Mouse (Mus musculus): ENCODE results near the gene Tex33. TPM values are rescaled to one million over a fixed set of nuclear protein-coding genes. Genes with fewer than 3 reads are reported as not detected.

Gene Tex33
- polyA plus RNA-seq (2021): not detected

DNA sequence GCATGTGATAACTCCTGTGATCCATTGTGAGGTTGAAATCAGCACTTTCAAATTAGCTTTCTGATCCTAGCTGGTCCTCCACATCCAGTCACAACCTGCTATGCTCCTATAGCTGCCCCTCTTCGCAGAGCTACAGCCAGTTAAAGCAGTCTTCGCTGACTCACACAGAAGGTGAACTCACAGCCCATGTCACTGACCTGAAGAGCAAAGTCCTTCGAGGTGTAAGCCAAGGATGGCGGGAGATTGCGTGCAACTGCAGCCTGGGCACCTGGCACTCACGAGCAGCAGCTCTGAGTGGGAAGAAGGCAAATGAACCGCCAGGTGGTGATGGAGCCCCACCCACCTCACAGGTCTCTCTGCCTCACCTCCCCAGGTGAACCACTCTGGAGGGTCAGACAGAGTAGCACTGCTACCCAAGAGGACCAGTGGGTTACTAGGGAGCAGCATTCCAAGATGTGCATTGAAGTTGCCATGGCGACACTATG lies at the start of gene Tex33:
TSS of gene Tex33 (minus strand) at position 435 of the 485 bp plus-strand sequence.
- ChIA-PET POLR2A (no interaction called here), CTCF (interaction anchor here (1.1 kb wide), 1 partner anchor 24 kb away, joined by 3 read pairs; no protein-coding TSS in a partner anchor)
- DNase-seq (ENCODE audit: low read depth, low spot score): no peak
- no peaks in the 10 kb centered on the region for H3K27me3 ChIP-seq
- ATAC-seq: no peak
- TF ChIP-seq CTCF (IDR thresholded peaks at IDR 0.05): no peak
- in situ Hi-C loops (cut with MboI; ENCODE audit: low pct_unique_long_range_greater_than_20kb): no loop called here

DNA sequence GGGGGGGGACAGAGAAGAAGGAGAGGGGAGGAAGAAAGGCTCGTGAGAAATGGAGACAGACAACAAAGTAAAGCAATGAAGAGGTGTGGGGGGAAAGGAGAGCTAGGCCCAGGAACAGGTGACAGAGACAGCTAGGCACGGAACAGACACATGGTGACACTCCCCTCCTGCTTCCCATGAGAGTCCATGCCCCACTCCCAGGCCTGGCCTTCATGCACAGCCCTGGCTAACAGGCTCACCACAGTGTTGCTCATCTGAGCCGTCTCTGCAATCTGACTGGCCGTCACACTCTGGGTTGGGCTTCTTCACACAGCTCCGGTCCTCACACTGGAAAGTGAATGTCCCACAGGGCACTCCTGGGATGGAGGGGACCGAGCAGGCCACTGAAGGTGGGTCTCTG lies 48.1 kb upstream of the Tex33 start:
- ChIA-PET CTCF (interaction anchor here (1.0 kb wide), 1 partner anchor 89 kb away, joined by 3 read pairs; no protein-coding TSS in a partner anchor), POLR2A (interaction anchor here (0.6 kb wide), 1 partner anchor 139 kb away, joined by 3 read pairs; no protein-coding TSS in a partner anchor)
- TF ChIP-seq CTCF (IDR thresholded peaks at IDR 0.05): no peak
- no peaks in the 10 kb centered on the region for H3K27me3 ChIP-seq
- DNase-seq (ENCODE audit: low read depth, low spot score) (no peak), ATAC-seq (no peak)
- in situ Hi-C loops (cut with MboI; ENCODE audit: low pct_unique_long_range_greater_than_20kb): no loop called here

DNA sequence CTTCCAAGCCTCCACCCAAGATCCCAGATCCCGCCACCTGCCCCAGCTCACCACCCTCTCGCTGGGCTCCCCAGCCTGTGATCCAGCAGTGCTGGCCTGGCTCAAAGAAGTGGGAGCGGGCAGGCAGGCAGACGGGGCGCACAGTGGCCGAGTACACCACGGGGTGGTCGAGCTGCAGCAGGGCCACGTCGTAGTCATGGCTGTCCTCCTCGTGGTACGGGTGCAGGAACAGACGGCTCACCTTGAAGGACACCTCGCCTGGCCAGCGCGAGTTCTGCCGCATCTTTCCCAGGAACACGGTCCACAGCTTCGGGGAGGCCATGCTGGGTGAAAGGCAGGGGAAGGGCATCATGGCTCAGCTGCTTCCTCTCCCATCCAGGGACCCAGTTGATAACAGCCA lies 46.5 kb upstream of the Tex33 start:
- in situ Hi-C loops (cut with MboI; ENCODE audit: low pct_unique_long_range_greater_than_20kb): no loop called here
- TF ChIP-seq CTCF (IDR thresholded peaks at IDR 0.05): no peak
- H3K27me3 ChIP-seq: no peaks in the 10 kb centered on the region
- ATAC-seq (no peak), DNase-seq (ENCODE audit: low read depth, low spot score) (no peak)
- POLR2A ChIA-PET: interaction anchor here (1.2 to 1.4 kb wide), 2 partner anchors 13 to 90 kb away, joined by 3 to 5 read pairs; no protein-coding TSS in a partner anchor
- CTCF ChIA-PET: interaction anchor here (1.5 to 1.6 kb wide), 2 partner anchors 13 to 91 kb away, joined by 4 read pairs; no protein-coding TSS in a partner anchor

DNA sequence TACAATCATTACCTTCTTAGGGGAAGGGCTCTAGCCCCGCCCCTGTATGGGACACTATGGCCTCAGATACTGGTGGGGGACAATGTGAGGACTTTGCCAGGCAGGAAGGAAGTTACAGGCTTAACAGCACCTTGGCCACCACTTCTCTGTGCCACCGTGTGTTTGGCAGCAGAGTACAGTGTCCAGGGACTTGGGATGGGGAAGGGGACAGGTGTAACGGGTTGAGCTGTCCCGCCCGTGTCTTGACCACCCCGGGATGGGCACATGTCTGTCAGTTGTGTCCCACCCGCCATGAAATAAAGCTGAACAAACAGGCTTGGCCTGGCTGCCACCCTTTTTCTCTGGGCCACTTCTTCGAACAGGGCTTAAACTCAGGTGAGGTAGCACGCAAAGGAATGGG lies 43.3 kb upstream of the Tex33 start:
- H3K27me3 ChIP-seq: no peaks in the 10 kb centered on the region
- POLR2A ChIA-PET: interaction anchor here (0.7 to 1.4 kb wide), 2 partner anchors 9 to 16 kb away, joined by 3 to 7 read pairs; no protein-coding TSS in a partner anchor
- no peak for ATAC-seq

DNA sequence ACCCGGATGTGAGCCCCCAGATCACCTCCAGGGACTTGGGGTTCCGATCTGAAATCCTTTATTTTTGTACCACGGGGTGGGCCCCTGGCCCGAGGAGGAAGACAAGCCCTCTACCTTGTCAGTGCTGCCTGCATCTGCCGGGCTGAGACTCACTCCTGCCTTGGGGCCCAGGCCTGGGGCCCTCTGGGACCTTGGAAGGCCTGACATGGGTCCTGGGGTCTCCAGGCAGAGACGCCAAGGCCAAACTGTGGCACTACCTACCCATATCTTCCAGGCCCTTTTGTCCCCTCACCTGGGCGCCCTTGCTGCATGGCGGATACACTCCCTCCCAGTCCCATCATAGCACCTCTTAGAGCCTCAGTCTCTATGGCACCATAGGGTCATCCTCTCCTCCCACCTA lies 42.8 kb upstream of the Tex33 start:
- POLR2A ChIA-PET: interaction anchor here (1.6 kb wide), 1 partner anchor 94 kb away, joined by 3 read pairs; no protein-coding TSS in a partner anchor
- in situ Hi-C loops (cut with MboI; ENCODE audit: low pct_unique_long_range_greater_than_20kb): no loop called here
- no peak for ATAC-seq
- no peaks in the 10 kb centered on the region for H3K27me3 ChIP-seq
- DNase-seq (ENCODE audit: low read depth, low spot score): no peak
- TF ChIP-seq CTCF (IDR thresholded peaks at IDR 0.05): no peak
- CTCF ChIA-PET: interaction anchor here (1.6 kb wide), 1 partner anchor 9 kb away, joined by 6 read pairs; no protein-coding TSS in a partner anchor

More for the DNA sequence above, 43.3 kb upstream of the Tex33 start:
- CTCF ChIA-PET: no interaction called here
- DNase-seq (ENCODE audit: low read depth, low spot score): no peak
- TF ChIP-seq CTCF (IDR thresholded peaks at IDR 0.05): no peak
- in situ Hi-C loops (cut with MboI; ENCODE audit: low pct_unique_long_range_greater_than_20kb): no loop called here

DNA sequence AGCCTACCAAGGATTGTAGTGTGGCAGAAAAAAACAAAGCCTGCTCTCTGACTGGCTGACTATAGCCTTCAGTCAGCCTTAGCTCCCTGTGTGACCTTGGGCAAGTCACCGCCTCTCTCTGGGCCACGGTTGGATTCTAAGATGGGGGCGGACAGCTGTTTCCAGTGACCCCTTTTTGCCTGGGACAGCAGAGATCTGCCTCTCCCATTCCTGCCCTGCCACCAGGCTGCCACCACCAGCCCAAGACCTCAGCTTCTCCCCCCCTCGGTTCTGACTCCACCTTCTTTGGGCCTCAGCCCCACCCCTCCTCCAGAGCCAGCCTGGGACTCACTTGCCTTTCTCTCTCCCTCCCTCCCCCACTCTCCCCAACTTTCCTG lies 42.3 kb upstream of the Tex33 start:
- in situ Hi-C loops (cut with MboI; ENCODE audit: low pct_unique_long_range_greater_than_20kb): no loop called here
- POLR2A ChIA-PET: interaction anchor here (0.7 to 1.6 kb wide), 2 partner anchors 9 to 95 kb away, joined by 3 to 5 read pairs; no protein-coding TSS in a partner anchor
- DNase-seq (ENCODE audit: low read depth, low spot score): no peak

DNA sequence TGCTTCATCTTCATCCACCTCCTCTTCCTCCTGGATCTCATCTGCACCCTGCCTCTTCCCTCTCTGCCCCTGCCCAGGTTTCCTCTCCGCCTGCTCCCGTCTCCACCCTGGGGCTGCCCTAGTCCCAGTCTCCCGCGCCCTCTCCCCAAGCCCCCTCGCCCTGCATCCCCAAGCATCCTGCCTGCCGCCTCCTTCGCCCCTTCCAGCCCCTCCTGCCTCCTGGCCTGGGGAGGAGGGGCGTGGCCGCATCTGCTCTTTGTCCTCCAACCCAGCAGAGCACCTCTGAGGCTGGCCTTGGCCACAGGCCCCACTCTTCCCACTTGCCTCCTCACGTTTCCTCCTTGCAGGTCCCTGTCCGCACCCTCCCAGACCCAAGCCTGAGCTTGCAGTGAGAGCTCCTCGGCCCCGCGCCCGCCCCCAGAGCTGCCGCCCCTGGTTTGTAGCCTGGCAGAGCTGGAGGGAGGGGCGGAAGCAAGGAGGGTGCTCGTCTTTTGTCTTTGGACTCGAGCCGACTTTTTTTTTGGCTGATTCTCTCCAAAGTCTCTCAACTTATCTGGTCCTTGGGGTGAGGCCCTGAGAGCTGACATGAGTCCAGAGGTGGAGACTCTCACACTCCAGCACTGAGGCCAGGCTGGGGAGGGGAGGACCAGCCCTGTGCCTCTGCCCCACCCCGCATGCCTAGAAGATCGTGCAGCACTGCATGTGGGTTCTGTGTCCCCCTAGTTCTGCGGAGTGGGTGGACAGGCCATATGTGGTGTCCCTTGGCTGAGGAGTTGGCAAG lies 41.7 kb upstream of the Tex33 start:
- no peak for ATAC-seq
- no peak for DNase-seq (ENCODE audit: low read depth, low spot score)
- no peak for TF ChIP-seq CTCF (IDR thresholded peaks at IDR 0.05)
- ChIA-PET CTCF (interaction anchor here (1.2 to 1.6 kb wide), 2 partner anchors 11 to 145 kb away, joined by 3 to 6 read pairs; no protein-coding TSS in a partner anchor), POLR2A (interaction anchor here (0.6 to 1.6 kb wide), 3 partner anchors 10 to 96 kb away, joined by 3 to 5 read pairs (median 4); no protein-coding TSS in a partner anchor)
- no peaks in the 10 kb centered on the region for H3K27me3 ChIP-seq
- in situ Hi-C loops (cut with MboI; ENCODE audit: low pct_unique_long_range_greater_than_20kb): no loop called here

More for the DNA sequence above, 42.3 kb upstream of the Tex33 start:
- H3K27me3 ChIP-seq: no peaks in the 10 kb centered on the region
- TF ChIP-seq CTCF (IDR thresholded peaks at IDR 0.05): no peak
- ATAC-seq: no peak
- CTCF ChIA-PET: interaction anchor here (1.6 kb wide), 1 partner anchor 10 kb away, joined by 6 read pairs; no protein-coding TSS in a partner anchor

DNA sequence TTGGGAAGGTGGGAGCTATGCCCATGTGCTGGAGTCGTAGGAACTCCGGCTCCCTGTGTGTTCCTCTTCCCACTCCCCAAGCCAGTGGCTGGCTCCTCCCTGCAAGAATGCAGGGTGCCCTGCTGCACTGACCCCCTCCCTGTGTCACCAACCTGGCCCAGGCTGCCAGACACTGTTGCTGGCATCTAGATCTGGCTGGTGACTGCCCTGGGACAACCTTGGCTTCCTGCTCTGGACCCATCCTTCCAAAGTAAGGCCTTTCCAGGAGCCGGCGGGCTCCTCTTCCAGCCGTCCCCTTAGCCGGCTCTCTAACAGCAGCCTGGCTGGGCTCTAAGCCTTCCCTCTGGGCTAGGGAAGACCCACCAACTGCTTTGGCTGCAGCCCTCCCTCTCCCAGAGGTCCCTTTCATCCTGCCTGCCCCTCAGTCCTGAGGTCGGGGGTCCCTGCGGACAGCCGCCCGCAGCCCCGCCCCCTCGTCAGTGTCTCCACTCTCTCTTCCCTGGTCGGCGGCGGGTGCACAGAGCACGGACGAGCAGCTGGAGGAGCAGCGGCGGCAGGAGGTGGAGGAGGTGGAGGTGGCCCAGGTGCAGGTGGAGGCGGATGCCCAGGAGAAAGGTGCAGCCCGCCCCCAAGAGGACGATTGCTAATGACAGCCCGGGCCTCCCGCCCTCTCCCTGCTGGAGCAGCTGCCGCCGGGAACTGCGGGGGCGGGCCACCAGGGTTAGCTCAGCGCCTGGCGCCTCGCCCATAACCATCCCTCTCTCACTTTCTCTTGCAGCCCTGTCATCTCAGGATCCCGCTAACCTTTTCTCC lies 40.9 kb upstream of the Tex33 start:
- ChIA-PET POLR2A (interaction anchor here (0.6 to 1.6 kb wide), 2 partner anchors 34 to 96 kb away, joined by 3 to 4 read pairs; no protein-coding TSS in a partner anchor), CTCF (interaction anchor here (1.2 to 1.6 kb wide), 2 partner anchors 11 to 145 kb away, joined by 3 to 6 read pairs; no protein-coding TSS in a partner anchor)
- DNase-seq (ENCODE audit: low read depth, low spot score) (no peak), ATAC-seq (no peak)
- no peak for TF ChIP-seq CTCF (IDR thresholded peaks at IDR 0.05)
- in situ Hi-C loops (cut with MboI; ENCODE audit: low pct_unique_long_range_greater_than_20kb): no loop called here
- no peaks in the 10 kb centered on the region for H3K27me3 ChIP-seq

DNA sequence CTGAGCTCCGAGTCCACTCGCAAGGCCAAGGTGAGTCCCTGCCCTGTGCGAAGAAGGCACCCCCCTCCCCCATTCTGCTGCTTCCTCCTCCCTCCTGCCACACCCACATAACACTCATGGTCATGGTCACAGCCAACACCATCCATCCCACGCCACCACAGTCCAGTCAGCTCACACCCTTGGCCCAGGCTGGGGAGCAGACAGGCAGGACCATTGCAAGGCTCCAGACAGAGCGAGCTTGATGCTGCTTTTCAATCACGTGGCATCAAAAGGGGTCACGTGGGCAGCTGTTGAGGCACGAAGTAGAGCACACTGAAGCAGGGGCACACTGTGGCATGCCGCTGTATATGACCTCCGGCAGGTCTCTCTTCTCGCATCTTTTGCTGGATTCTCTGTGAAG lies 40.0 kb upstream of the Tex33 start:
- CTCF ChIA-PET: interaction anchor here (1.6 kb wide), 1 partner anchor 17 kb away, joined by 3 read pairs; no protein-coding TSS in a partner anchor
- no peak for ATAC-seq
- in situ Hi-C loops (cut with MboI; ENCODE audit: low pct_unique_long_range_greater_than_20kb): no loop called here
- POLR2A ChIA-PET: no interaction called here
- TF ChIP-seq CTCF (IDR thresholded peaks at IDR 0.05): no peak
- H3K27me3 ChIP-seq: no peaks in the 10 kb centered on the region
- no peak for DNase-seq (ENCODE audit: low read depth, low spot score)

All from Patski (cell line).